Mouse (Mus musculus) adrenal gland, adult 8-10 months (tissue): ENCODE measurements around the gene Akap1. TPM values are rescaled to one million over a fixed set of nuclear protein-coding genes. Genes with fewer than 3 reads are reported as not detected.

ENCODE experiments used
- DNase-seq: peaks from one replicate; pipeline ENCODE4 v3.0.0; 2022
- total RNA-seq, 4 experiments: library from RNA; stranded (reverse); gene quantifications; 2 replicates each; pipeline ENCODE4 v1.2.4; 2022

Gene Akap1
- total RNA-seq, 4 experiments from 2014 or later = 102 to 124 (median 117) TPM

DNA sequence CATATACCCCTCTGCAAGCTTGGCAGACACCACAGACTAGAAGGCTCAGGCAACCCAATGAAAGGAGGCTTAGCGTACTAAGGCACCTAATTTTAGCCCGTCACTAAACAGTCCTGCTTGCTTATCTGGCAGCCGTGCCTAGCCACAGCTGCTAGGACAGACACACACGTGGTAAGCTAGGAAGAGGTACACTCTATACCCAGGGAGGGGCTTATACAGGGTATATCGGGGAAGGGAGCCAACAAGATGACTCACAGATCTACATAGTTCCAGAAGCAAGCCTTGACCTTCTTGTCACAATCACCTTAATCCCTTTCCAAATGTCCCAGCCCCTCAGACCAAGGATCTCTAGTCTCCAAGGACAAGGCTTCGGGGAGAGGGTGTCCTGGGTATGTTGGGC lies 23.0 kb downstream of the Akap1 start:
- peak; percentile 65 for DNase-seq

- DNase-seq = no peak
These were observed 23.5 kb downstream of the Akap1 start for GRCm38 (mm10) chr11:88840724-88841350.

DNA sequence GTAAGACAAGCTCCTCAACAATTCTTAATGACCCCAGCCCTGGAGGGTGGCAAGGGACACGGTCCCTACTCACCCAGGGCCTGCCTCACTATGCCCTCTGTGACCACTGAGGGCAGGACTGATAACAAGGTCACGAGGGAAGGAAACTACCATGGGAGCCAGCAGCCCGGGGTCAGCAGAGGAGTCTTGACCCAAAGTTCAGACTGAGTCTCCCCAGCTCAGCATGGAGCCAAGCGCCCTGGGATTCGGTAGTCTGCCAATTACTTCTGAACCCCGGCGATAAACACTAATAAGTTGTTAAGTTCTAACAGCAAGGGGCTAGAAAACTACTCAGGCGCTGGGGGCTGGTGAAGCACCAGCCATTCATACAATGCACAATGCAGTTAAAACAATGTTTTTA lies 24.1 kb downstream of the Akap1 start:
- DNase-seq = no peak

DNA sequence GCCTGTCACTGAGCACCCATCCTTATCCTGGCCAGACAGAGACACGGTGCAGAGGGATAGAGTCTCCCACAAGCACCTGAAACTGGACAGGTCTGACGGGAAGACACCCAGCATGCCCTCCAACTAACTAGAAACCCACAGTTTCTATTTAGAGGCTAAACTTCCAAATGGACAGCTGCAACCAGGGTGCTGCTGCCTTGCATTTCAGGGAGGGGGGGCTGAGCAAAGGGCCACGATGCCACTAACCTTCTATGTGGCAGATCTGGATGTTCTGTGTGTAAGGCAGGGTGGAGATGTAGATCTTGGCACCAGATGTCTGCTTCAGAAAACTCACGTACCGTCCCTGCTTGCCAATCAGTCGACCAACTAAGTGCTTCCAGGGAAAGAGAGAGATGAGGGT lies 25.0 kb downstream of the Akap1 start:
- DNase-seq = no peak

DNA sequence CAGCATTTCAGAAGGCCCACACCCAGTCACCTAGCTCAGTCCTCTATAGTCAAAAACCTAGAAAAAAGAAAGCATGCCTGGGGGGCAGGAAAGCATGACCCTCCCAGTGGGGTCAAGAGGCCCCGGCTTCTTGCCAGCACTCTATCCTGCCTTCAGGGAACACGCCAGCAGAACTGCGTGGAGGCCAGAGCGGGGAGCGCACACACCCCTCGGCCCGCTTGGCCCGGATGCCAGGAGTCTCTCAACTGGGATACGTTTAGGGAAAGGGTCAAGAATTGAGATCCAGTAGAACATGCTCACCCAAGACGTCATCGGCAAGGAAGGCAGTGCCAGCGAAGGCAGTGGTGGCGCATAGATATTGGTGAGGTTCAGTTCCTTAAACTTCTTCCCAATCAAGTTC lies 25.8 kb downstream of the Akap1 start:
- no peak for DNase-seq

GRCm38 (mm10) chr11:88834606-88835005 lies 29.8 kb downstream of the Akap1 start:
- DNase-seq = no peak

DNA sequence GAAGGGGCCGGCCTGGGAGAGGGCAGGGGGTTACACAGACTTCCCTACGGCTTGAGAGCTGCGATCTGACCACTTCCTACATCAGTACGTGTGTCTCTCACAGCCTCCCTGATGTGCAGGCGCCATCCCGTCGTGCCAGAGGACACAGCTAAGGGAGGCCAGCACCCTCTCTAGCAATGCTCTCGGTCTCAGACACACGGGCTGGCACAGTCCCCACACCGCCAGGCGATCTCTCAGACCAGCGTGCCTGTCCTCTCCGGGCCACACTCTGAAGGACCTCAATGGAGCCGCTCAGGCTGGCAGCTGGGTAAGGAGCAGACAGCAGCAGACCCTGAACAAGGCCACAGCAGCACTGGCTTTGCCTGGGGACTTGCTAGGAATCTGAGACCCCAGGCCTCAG lies 30.3 kb downstream of the Akap1 start:
- no peak for DNase-seq

GRCm38 (mm10) chr11:88833099-88833498 lies 31.3 kb downstream of the Akap1 start:
- DNase-seq = no peak

- no peak for DNase-seq
These were observed 34.1 kb downstream of the Akap1 start for GRCm38 (mm10) chr11:88830257-88830804.

DNA sequence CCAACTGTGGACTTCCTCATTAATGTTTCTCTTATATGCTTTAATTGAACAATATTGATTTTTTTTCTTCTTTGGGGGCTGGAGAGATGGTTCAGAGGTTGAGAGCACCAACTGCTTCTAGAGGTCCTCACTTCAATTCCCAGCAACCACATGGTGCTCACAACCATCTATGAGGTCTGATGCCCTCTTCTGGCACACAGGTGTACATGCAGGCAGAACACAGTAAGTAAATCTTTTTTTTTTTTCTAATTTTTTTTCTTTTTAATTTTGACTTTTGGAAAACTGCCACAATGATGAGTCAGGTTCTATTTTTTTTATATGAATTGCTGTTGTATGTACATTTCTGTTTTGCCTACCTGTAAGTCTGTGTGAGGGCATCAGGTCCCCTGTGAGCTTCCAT lies 35.9 kb downstream of the Akap1 start:
- no peak for DNase-seq

DNA sequence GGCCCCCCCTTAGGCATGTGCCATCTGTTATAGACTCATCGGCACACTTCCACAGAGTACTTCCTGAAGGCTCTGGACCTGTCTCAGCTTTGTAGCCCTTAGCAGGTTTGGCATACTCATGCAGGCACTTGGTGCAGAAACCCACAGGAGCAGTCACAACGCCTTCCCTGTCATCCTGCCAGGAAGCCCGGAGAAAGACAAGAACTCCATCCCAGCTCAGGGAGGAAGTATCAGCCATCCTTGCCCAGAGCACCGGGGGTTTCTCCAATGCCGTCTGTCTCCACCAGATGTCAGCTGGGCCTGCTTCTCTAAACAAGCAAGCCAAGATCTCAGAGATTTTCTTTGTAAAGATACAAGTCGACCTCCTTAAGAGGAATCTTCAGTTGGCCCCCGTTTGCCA lies 38.5 kb downstream of the Akap1 start:
- DNase-seq = no peak

- no peak for DNase-seq
These were observed 41.4 kb downstream of the Akap1 start for GRCm38 (mm10) chr11:88822991-88823390.

DNA sequence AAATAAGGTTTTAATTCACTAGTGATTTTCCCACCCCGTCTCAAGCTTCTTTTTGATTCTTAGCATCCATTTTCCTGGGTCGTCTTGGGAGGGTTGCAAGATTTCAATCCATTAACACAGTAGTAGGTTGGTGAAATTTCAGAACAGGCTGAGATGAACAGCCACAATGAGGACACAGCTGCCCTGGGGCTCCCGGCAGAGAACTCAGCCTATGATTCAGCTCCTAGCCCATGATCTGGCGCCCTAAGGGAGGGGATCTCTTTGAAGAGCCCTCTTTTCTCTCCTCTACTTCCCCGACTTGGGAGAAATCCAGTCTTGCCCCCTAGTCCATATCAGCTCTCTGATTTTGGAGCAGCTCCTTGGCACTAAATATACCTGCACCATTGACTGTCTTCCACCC lies 41.9 kb downstream of the Akap1 start:
- no peak for DNase-seq

DNA sequence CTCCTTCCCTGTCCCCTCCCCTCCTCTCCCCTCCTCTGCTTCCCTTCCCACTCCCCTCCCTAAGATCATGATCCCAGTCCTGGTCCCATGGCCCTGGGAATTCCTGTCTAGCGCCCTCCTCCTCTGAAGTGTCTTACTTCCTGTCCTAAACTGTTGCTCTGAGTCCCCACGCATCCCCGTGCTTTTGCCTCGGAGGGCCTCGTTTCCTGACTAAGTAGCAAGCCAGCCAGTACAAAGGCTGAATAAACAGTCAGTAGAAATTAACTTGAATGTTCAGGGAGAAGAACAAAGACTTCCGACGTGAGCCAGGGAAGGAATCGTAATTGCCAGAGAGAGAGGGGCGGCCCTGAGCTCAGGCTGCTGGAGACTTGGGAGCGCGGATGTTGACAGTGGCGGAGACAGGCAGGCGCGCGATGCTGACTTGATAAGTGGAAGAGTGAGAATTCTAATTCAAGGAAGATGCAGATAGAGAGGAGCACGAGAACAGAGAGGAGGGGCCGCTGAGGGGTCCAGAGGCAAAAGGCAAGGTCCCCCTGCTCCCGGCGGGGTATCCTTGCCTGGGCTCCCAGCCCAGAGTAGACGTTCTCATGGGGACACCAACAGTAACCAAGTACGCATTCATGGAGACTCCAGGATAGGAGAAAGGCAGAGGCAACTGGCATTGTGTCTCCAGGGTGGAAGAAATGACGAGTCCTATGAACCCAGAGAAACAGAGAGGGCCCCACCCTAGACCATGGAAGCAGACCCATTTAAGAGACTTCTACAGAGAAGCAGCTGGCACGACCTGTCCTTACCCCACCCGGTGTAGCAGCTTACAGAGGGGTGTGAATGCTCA lies 43.4 kb downstream of the Akap1 start:
- DNase-seq = no peak

DNA sequence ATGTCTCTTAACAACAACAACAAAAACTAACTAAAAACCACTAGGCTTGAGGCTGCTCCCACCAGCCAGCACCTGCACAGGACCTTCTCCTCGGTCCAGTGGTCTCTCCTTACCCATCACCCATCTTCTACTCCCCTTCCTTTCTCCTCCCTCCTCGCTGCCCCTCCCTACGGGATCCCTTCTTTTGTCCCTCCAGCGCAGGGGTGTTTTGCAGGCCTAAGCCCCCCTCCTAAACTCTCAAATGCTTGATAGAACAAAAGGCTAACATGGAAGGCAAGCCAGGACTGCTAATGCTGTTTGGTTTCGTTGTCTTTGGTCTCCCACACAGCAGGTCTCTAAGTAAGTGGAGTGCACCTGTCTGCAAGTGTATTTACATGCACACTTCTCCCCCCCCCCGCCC lies 44.1 kb downstream of the Akap1 start:
- DNase-seq = no peak

- no peak for DNase-seq
These were observed 47.3 kb downstream of the Akap1 start for GRCm38 (mm10) chr11:88817061-88817460.

DNA sequence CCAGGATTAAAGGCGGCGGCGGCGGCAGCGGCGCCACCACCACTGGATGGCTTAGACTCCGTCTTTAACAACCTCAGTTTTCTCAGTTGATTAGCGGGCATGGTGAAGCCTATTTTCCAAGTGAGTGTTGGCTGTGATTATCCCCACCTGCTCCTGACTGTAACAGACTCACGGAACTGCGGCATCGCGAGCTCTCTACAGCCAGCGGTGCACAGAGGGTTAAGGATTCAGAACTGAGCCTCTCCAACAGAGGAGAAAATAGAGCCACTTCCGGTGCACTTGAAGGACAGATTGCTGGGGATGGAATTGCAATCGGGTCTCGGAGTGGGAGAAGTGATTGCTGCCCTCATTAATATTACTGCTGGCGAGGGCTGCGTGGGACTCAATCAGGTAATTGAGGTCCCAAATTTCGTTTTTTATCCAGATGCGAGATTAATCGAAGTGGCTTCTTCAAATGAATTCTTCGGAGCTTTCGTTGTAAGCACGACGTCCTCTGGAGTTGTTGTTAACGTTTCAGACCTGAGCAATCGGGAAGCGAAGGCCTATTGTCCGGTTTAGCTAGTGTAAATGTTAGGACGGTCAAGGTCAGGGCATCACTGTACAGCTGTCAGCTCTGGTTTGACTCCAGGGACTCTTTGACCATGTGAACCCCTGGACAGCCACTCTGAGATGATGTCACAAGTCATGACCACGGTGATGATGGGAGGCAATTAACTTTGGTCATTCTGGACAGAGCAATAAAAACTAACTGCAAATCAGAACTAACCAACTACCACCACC lies 61.0 kb downstream of the Akap1 start:
- no peak for DNase-seq

- DNase-seq = no peak
These were observed 68.2 kb downstream of the Akap1 start for GRCm38 (mm10) chr11:88796207-88796606.

GRCm38 (mm10) chr11:88789893-88790292 lies 74.5 kb downstream of the Akap1 start:
- no peak for DNase-seq

- no peak for DNase-seq
These were observed 77.6 kb downstream of the Akap1 start for GRCm38 (mm10) chr11:88786816-88787215.

- DNase-seq = no peak
These were observed 80.9 kb downstream of the Akap1 start for GRCm38 (mm10) chr11:88783525-88783924.

- DNase-seq = no peak
These were observed 81.9 kb downstream of the Akap1 start for GRCm38 (mm10) chr11:88782531-88782930.
